9 mouse cellular contexts compared by ENCODE assay signal in the genomic region with DNA sequence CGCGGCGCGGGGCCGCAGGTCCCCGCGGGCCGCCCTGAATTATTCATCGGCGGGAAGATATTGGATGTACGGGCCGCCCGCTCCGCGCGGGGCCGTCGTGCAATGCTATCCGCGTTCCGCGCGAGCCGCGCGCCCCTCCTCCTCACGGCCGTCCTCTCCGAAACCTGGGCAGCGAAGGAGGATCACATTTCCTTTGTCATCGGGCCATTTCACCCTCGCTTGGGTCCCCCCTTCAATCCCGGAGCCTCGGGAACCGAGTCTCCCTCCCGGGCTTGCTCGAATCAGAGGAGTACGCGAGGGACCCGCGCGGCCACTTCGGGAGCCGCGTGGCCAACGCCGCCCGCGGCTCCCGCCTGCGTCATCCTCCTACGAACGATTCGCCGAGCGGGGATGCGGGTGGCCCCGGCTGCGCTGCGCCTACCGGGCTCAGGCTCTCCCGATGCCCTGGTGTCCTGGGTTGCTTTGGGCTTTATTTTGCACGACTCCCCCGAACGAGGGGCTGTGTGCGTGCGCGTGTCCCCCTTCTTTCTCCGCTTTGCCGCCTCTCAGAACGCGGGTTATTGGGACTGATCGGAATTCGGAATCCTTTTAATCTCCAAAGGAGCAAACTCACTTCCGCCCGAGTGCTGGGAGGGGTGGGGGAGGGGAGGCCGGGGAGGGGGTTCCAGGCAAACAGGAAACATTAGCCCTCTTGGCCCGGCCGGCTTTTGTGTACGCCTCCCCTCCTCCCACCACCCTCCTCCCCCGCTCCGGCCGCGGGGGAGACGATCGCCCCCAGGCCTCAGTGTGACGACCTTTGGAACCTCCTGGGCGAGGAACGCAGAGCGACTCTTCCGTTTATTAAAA. TPM values are rescaled to one million over a fixed set of nuclear protein-coding genes. Genes with fewer than 3 reads are reported as not detected.
DNase-seq lines count a peak whose midpoint lies in the region; ATAC-seq and TF ChIP-seq lines count a peak whose summit lies in the region.
"Had no signal": no experiment of that assay in that cellular context is flagged by ENCODE, and none has a peak within 500 bp of the region (broad histone marks: within the 10 kb centered on the region; RNA-seq: fewer than 3 reads in every experiment).

Trim71 (minus strand) TSS at position 609 of the 846 bp plus-strand sequence.

- no peak for DNase-seq in lung, postnatal 0 days (ENCODE audit: low spot score)
- DNase-seq in lung, postnatal 25 days (ENCODE audit: low spot score), result no peak
- DNase-seq in forelimb bud, embryonic 11.5 days (ENCODE audit: low read depth, low spot score), result peak; percentile 80
- no peak for DNase-seq in liver, embryonic 14.5 days (ENCODE audit: low read depth in 3 of 3, low spot score in 3 of 3)
- peak; percentile 68 for DNase-seq in stomach, postnatal 0 days (ENCODE audit: low spot score)
- no peak for DNase-seq in cerebellum, adult 11-12 months

- no peaks in the 10 kb centered on the region for H3K4me1 ChIP-seq in erythroblast, embryonic 14.5 days (ENCODE audit: control insufficient read depth)
- peaks cover 5% of the 10 kb centered on the region; the same call in 1 of the 2 replicates for H3K4me1 ChIP-seq in lung, postnatal 0 days (ENCODE audit: insufficient read depth, low read depth, low read length)
- no peaks in the 10 kb centered on the region; a peak in 1 of 4 replicates for H3K4me1 ChIP-seq in liver, embryonic 14.5 days (replicated peaks; ENCODE audit: control insufficient read depth in 2 of 2, insufficient read depth in 2 of 2, low read length in 1 of 2)
- H3K4me1 ChIP-seq in stomach, postnatal 0 days (replicated peaks; ENCODE audit: control insufficient read depth, insufficient read depth), result no peaks in the 10 kb centered on the region

- H3K4me2 ChIP-seq in lung, postnatal 0 days (replicated peaks; ENCODE audit: low read depth, low read length), result peak within 1 kb of the TSS; percentile 98
- peak within 1 kb of the TSS; percentile 51 for H3K4me2 ChIP-seq in liver, embryonic 14.5 days (ENCODE audit: low read depth)
- H3K4me2 ChIP-seq in stomach, postnatal 0 days (replicated peaks; ENCODE audit: low read depth), result peak within 1 kb of the TSS; percentile 76

- peak within 1 kb of the TSS; percentile 54 for H3K4me3 ChIP-seq in erythroblast, embryonic 14.5 days (replicated peaks)
- H3K4me3 ChIP-seq in lung, postnatal 0 days (ENCODE audit: low read depth, low read length), result peak within 1 kb of the TSS; percentile 56
- peak within 1 kb of the TSS; percentile 55 to 58 for H3K4me3 ChIP-seq in liver, embryonic 14.5 days (ENCODE audit: insufficient read depth in 1 of 2, low read depth in 2 of 2, low read length in 2 of 2)
- peak within 1 kb of the TSS; percentile 53 for H3K4me3 ChIP-seq in stomach, postnatal 0 days (ENCODE audit: low read depth, low read length)

- H3K9me3 ChIP-seq in erythroblast, embryonic 14.5 days (ENCODE audit: control insufficient read depth, low read length), result no peaks in the 10 kb centered on the region
- H3K9me3 ChIP-seq in lung, postnatal 0 days (ENCODE audit: low read length), result no peaks in the 10 kb centered on the region
- no peaks in the 10 kb centered on the region for H3K9me3 ChIP-seq in liver, embryonic 14.5 days (ENCODE audit: control insufficient read depth, low read length)
- H3K9me3 ChIP-seq in stomach, postnatal 0 days (ENCODE audit: control insufficient read depth, low read length), result no peaks in the 10 kb centered on the region

- peak within 1 kb of the TSS; percentile 23; the same call in 1 of the 2 replicates for H3K9ac ChIP-seq in lung, postnatal 0 days (replicated peaks; ENCODE audit: low read depth)
- H3K9ac ChIP-seq in liver, embryonic 14.5 days (replicated peaks), result peak within 1 kb of the TSS; percentile 21
- peak within 1 kb of the TSS; percentile 55 for H3K9ac ChIP-seq in stomach, postnatal 0 days (ENCODE audit: low read length)

- under 1% methylated on average over 81 of the region's 91 CpGs for WGBS in lung, postnatal 0 days
- WGBS in liver, embryonic 14.5 days (ENCODE audit: insufficient replicate concordance), result under 1% methylated on average over 84 of the region's 91 CpGs
- WGBS in stomach, postnatal 0 days, result under 1% methylated on average over 81 of the region's 91 CpGs

- TF ChIP-seq CTCF in lung, postnatal 0 days (IDR thresholded peaks at IDR 0.05), result no peak
- no peak for TF ChIP-seq CTCF in liver, embryonic 14.5 days (IDR thresholded peaks at IDR 0.05; ENCODE audit: low read depth)
- no peak for TF ChIP-seq CTCF in stomach, postnatal 0 days (IDR thresholded peaks at IDR 0.05; ENCODE audit: low read depth)

- ATAC-seq in erythroblast, adult 5-6 weeks (replicated peaks; ENCODE audit: low FRiP score, poor library complexity, severe bottlenecking), result no peak
- ATAC-seq in lung, postnatal 0 days, result peak; percentile 20; the same call in 1 of the 2 replicates
- peak; percentile 46; the same call in 1 of the 2 replicates for ATAC-seq in liver, embryonic 14.5 days (ENCODE audit: insufficient read depth)
- peak; percentile 53 for ATAC-seq in stomach, postnatal 0 days (ENCODE audit: low FRiP score, low TSS enrichment)

- peaks cover 74% of the 10 kb centered on the region for H3K27me3 ChIP-seq in erythroblast, embryonic 14.5 days (ENCODE audit: control insufficient read depth)
- peaks cover 15% of the 10 kb centered on the region; the same call in 1 of the 2 replicates for H3K27me3 ChIP-seq in lung, postnatal 0 days (replicated peaks; ENCODE audit: insufficient read depth, low read length)
- H3K27me3 ChIP-seq in liver, embryonic 14.5 days (ENCODE audit: control insufficient read depth, insufficient read depth, low read length), result peaks cover 62% of the 10 kb centered on the region
- H3K27me3 ChIP-seq in stomach, postnatal 0 days (ENCODE audit: control insufficient read depth, insufficient read depth, low read length), result peaks cover 18% of the 10 kb centered on the region

- TF ChIP-seq EP300 in lung, postnatal 0 days (IDR thresholded peaks at IDR 0.05), result no peak
- TF ChIP-seq EP300 in liver, embryonic 14.5 days (IDR thresholded peaks at IDR 0.05; ENCODE audit: low read depth), result no peak
- no peak for TF ChIP-seq EP300 in stomach, postnatal 0 days (optimal IDR thresholded peaks at IDR 0.05)

- H3K36me3 ChIP-seq in erythroblast, embryonic 14.5 days (ENCODE audit: control insufficient read depth), result no peaks in the 10 kb centered on the region
- H3K36me3 ChIP-seq in lung, postnatal 0 days (ENCODE audit: insufficient read depth, low read length), result no peaks in the 10 kb centered on the region
- H3K36me3 ChIP-seq in liver, embryonic 14.5 days (replicated peaks; ENCODE audit: control insufficient read depth, insufficient read depth, low read depth), result no peaks in the 10 kb centered on the region
- no peaks in the 10 kb centered on the region for H3K36me3 ChIP-seq in stomach, postnatal 0 days (ENCODE audit: control insufficient read depth, insufficient read depth, low read length)

- 0 out of 2 replicates have a peak within 1 kb of the TSS, but pooled peaks have one; percentile 20 for H3K27ac ChIP-seq in lung, postnatal 0 days (ENCODE audit: low read length)
- H3K27ac ChIP-seq in liver, embryonic 14.5 days, result no peak within 1 kb of the TSS
- peak within 1 kb of the TSS; percentile 58 for H3K27ac ChIP-seq in stomach, postnatal 0 days (replicated peaks)

RNA-seq across cellular contexts. Expression of gene Trim71, which starts in this region (rescaled TPM):
- polyA plus RNA-seq in erythroblast, embryonic 14.5 days (2012), result under 0.01 TPM in 1 of 2 replicates, not detected in the other
- not detected in 2 replicates for total RNA-seq in erythroblast, adult 5-6 weeks (2015; ENCODE audit: low replicate concordance)
- not detected in 2 replicates for total RNA-seq in erythroblast, adult 5-6 weeks (2017; ENCODE audit: low replicate concordance)
- 0.30 and 0.32 TPM in 2 replicates for polyA plus RNA-seq in lung, postnatal 0 days (2015; fragmentation: Nextera tagmentation; extraction: Ambion mirVana)
- 0.61 and 0.74 TPM in 2 replicates for polyA plus RNA-seq in liver, embryonic 14.5 days (2012; rRNA removed)
- polyA plus RNA-seq in liver, embryonic 14.5 days (2014; fragmentation: Nextera tagmentation; extraction: Ambion mirVana), result 0.62 and 0.82 TPM in 2 replicates
- 0.47 and 0.51 TPM in 2 replicates for polyA plus RNA-seq in stomach, postnatal 0 days (2015; fragmentation: Nextera tagmentation; extraction: Ambion mirVana)
- polyA plus RNA-seq: large intestine, adult 2 months had no signal

Comparison
In these comparisons a context has a peak if more than half of its experiments do, and no peak if none do; other contexts are left out.
1. Peak in ATAC-seq, H3K4me3 ChIP-seq, H3K27ac ChIP-seq, H3K9ac ChIP-seq and H3K4me2 ChIP-seq in lung, postnatal 0 days; RNA of the gene not detected or under 1 TPM.
2. Peak in ATAC-seq, H3K4me3 ChIP-seq, H3K9ac ChIP-seq and H3K4me2 ChIP-seq in liver, embryonic 14.5 days; RNA of the gene not detected or under 1 TPM.
3. Peak in DNase-seq, ATAC-seq, H3K4me3 ChIP-seq, H3K27ac ChIP-seq, H3K9ac ChIP-seq and H3K4me2 ChIP-seq in stomach, postnatal 0 days; RNA of the gene not detected or under 1 TPM.